In the genomic region with DNA sequence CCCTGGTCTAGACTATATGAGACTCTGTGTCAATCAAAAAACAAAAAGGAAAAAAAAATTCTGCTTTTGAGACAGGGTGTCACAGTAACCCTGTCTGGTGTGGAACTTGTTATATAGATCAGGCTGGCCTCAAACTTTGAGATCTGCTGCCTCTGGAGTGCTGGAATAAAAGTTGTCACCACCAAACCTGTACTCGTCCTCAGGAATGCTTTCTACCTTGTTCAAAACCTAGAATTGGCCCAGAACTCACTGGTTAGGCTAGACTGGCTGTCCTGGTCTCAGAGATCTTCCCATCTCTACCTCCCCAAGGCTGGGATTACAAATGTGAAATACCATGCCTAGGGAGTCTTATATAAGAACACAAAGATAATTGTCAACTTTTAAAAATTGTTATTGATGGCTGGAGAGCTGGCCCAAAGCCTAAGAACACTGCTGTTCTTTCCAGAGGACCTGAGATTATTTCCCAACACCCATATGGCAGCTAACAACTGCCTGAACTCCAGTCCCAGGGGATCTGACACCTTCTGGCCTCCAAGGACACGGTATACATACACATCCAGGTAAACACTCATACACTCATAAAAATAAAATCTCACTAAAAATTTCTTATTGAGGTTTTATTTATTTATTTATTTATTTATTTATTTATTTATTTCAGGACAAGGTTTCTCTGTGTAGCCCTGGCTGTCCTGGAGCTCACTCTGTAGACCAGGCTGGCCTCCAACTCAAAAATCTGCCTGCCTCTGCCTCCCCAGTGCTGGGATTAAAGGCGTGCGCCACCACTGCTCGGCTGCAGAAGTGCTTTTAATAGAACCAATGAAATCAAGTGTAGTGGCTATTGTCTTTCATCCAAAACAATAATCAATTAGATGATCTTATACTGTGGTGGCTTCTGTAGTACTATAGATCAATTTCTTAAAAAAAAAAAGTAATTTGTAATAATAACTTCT, we compare ENCODE assay signal across 9 mouse cellular contexts. TPM values are rescaled to one million over a fixed set of nuclear protein-coding genes. Genes with fewer than 3 reads are reported as not detected.
DNase-seq lines count a peak whose midpoint lies in the region; ATAC-seq lines count a peak whose summit lies in the region.
"Had no signal": no experiment of that assay in that cellular context is flagged by ENCODE, and none has a peak within 500 bp of the region (broad histone marks: within the 10 kb centered on the region; RNA-seq: fewer than 3 reads in every experiment).

No protein-coding gene starts in this region.

- DNase-seq in kidney, postnatal 25 days = no peak
- no peak for DNase-seq in gastrocnemius, adult 8-10 months (ENCODE audit: low spot score in 2 of 2)
- no peak for DNase-seq in left cerebral cortex, adult 9 months (ENCODE audit: low spot score in 2 of 2)
- no peak for DNase-seq in cerebellum, adult 11 months
- DNase-seq: left cerebral cortex, postnatal 4 days had no signal

- WGBS in kidney, embryonic 14.5 days = 95% methylated on average over 5 of the region's 5 CpGs
- 91% methylated on average over 5 of the region's 5 CpGs for WGBS in hindbrain, embryonic 15.5 days
- 91% methylated on average over 5 of the region's 5 CpGs for WGBS in midbrain, embryonic 15.5 days

- H3K9me3 ChIP-seq in kidney, embryonic 14.5 days (ENCODE audit: control insufficient read depth, low read length) = no peaks in the 10 kb centered on the region
- no peaks in the 10 kb centered on the region for H3K9me3 ChIP-seq in hindbrain, embryonic 15.5 days
- no peaks in the 10 kb centered on the region for H3K9me3 ChIP-seq in midbrain, embryonic 15.5 days

- no peak overlapping the region for H3K27ac ChIP-seq in kidney, embryonic 14.5 days (ENCODE audit: low read depth, low read length)
- H3K27ac ChIP-seq in brown adipose tissue, adult 24 weeks (replicated peaks; ENCODE audit: low read depth, low read length) = peak overlapping the region; percentile 64
- H3K27ac ChIP-seq in hindbrain, embryonic 15.5 days (replicated peaks) = peak overlapping the region; percentile 94
- no peak overlapping the region for H3K27ac ChIP-seq in midbrain, embryonic 15.5 days

- no peaks in the 10 kb centered on the region for H3K27me3 ChIP-seq in kidney, embryonic 14.5 days (ENCODE audit: control insufficient read depth, insufficient read depth, low read length)
- H3K27me3 ChIP-seq in hindbrain, embryonic 15.5 days = no peaks in the 10 kb centered on the region
- H3K27me3 ChIP-seq in midbrain, embryonic 15.5 days (replicated peaks) = no peaks in the 10 kb centered on the region

- no peak overlapping the region for H3K4me2 ChIP-seq in kidney, embryonic 14.5 days (replicated peaks; ENCODE audit: low read depth, low read length)
- H3K4me2 ChIP-seq in hindbrain, embryonic 15.5 days = peak overlapping the region; percentile 83
- H3K4me2 ChIP-seq in midbrain, embryonic 15.5 days = no peak overlapping the region

- H3K4me3 ChIP-seq in kidney, embryonic 14.5 days (ENCODE audit: low read length) = peak overlapping the region; percentile 69; the same call in 1 of the 2 replicates
- no peak overlapping the region for H3K4me3 ChIP-seq in brown adipose tissue, adult 24 weeks (ENCODE audit: insufficient read depth, low read depth, low read length)
- H3K4me3 ChIP-seq in hindbrain, embryonic 15.5 days = no peak overlapping the region
- H3K4me3 ChIP-seq in midbrain, embryonic 15.5 days = peak overlapping the region; percentile 62; the same call in 1 of the 2 replicates

- H3K9ac ChIP-seq in kidney, embryonic 14.5 days (ENCODE audit: low read depth, low read length) = no peak overlapping the region
- no peak overlapping the region for H3K9ac ChIP-seq in hindbrain, embryonic 15.5 days
- H3K9ac ChIP-seq in midbrain, embryonic 15.5 days = no peak overlapping the region

- no peak for ATAC-seq in kidney, embryonic 14.5 days (ENCODE audit: low FRiP score, low TSS enrichment)
- ATAC-seq in hindbrain, embryonic 15.5 days (ENCODE audit: low FRiP score, low read depth) = no peak
- ATAC-seq in midbrain, embryonic 15.5 days (replicated peaks) = no peak

- H3K4me1 ChIP-seq in kidney, embryonic 14.5 days (ENCODE audit: control insufficient read depth, insufficient read depth, low read length) = peaks cover 8% of the 10 kb centered on the region; the same call in 1 of the 2 replicates
- no peaks in the 10 kb centered on the region for H3K4me1 ChIP-seq in brown adipose tissue, adult 24 weeks (ENCODE audit: control insufficient read depth, insufficient read depth, insufficient read length, low read length)
- H3K4me1 ChIP-seq in hindbrain, embryonic 15.5 days (replicated peaks) = peaks cover 24% of the 10 kb centered on the region
- H3K4me1 ChIP-seq in midbrain, embryonic 15.5 days = peaks cover 16% of the 10 kb centered on the region

- H3K36me3 ChIP-seq in kidney, embryonic 14.5 days (ENCODE audit: control insufficient read depth, insufficient read depth, low read length) = no peaks in the 10 kb centered on the region
- H3K36me3 ChIP-seq in hindbrain, embryonic 15.5 days = no peaks in the 10 kb centered on the region
- H3K36me3 ChIP-seq in midbrain, embryonic 15.5 days (replicated peaks) = no peaks in the 10 kb centered on the region

RNA-seq across cellular contexts. Expression of a gene that starts 1.0 kb away (rescaled TPM):
- polyA plus RNA-seq in kidney, embryonic 14.5 days (2014; fragmentation: Nextera tagmentation; extraction: Ambion mirVana) = 6.7 and 9.6 TPM in 2 replicates
- polyA plus RNA-seq in brown adipose tissue, adult 24 weeks (2012; ENCODE audit: insufficient read depth, insufficient read length, missing spikeins) = 51.4 and 62.3 TPM in 2 replicates
- 10.2 and 12.2 TPM in 2 replicates for polyA plus RNA-seq in hindbrain, embryonic 15.5 days (2015; fragmentation: Nextera tagmentation; extraction: Ambion mirVana)
- 11.5 and 14.1 TPM in 2 replicates for polyA plus RNA-seq in midbrain, embryonic 15.5 days (2015; fragmentation: Nextera tagmentation; extraction: Ambion mirVana)
- total RNA-seq in gastrocnemius, adult 8-10 months (2022) = 10 to 100 TPM; 15.1 to 22.3 (median 19.5) TPM

RNA-seq across cellular contexts. Expression of a gene that starts 4.4 kb away (rescaled TPM):
- 720 and 912 TPM in 2 replicates for polyA plus RNA-seq in kidney, embryonic 14.5 days (2014; fragmentation: Nextera tagmentation; extraction: Ambion mirVana)
- 558 and 608 TPM in 2 replicates for polyA plus RNA-seq in brown adipose tissue, adult 24 weeks (2012; ENCODE audit: insufficient read depth, insufficient read length, missing spikeins)
- polyA plus RNA-seq in hindbrain, embryonic 15.5 days (2015; fragmentation: Nextera tagmentation; extraction: Ambion mirVana) = 770 and 780 TPM in 2 replicates
- 589 and 658 TPM in 2 replicates for polyA plus RNA-seq in midbrain, embryonic 15.5 days (2015; fragmentation: Nextera tagmentation; extraction: Ambion mirVana)
- 100 to 1,000 TPM; 154 to 257 (median 186) TPM for total RNA-seq in gastrocnemius, adult 8-10 months (2022)

RNA-seq across cellular contexts. Expression of a gene that starts 40.5 kb away (rescaled TPM):
- polyA plus RNA-seq in kidney, embryonic 14.5 days (2014; fragmentation: Nextera tagmentation; extraction: Ambion mirVana) = 83.0 and 101 TPM in 2 replicates
- 1,156 and 2,121 TPM in 2 replicates for polyA plus RNA-seq in brown adipose tissue, adult 24 weeks (2012; ENCODE audit: insufficient read depth, insufficient read length, missing spikeins)
- 63.5 and 67.4 TPM in 2 replicates for polyA plus RNA-seq in hindbrain, embryonic 15.5 days (2015; fragmentation: Nextera tagmentation; extraction: Ambion mirVana)
- 26.5 and 30.0 TPM in 2 replicates for polyA plus RNA-seq in midbrain, embryonic 15.5 days (2015; fragmentation: Nextera tagmentation; extraction: Ambion mirVana)
- 100 to 1,000 TPM in 2 of 4 experiments, 10 to 100 TPM in 2; 56.1 to 401 (median 118) TPM for total RNA-seq in gastrocnemius, adult 8-10 months (2022)

Comparison
In these comparisons a context has a peak if more than half of its experiments do, and no peak if none do; other contexts are left out.
1. H3K27ac ChIP-seq: peak in brown adipose tissue, adult 24 weeks (single experiment) and hindbrain, embryonic 15.5 days (single experiment); none in kidney, embryonic 14.5 days (single experiment) and midbrain, embryonic 15.5 days (single experiment).
2. H3K4me3 ChIP-seq: peak in kidney, embryonic 14.5 days (single experiment) and midbrain, embryonic 15.5 days (single experiment); none in brown adipose tissue, adult 24 weeks (single experiment) and hindbrain, embryonic 15.5 days (single experiment).
3. RNA of a gene that starts 40.5 kb away (polyA plus RNA-seq): 1,156 to 2,121 TPM in brown adipose tissue, adult 24 weeks; 83.0 to 101 TPM in kidney, embryonic 14.5 days, 63.5 to 67.4 TPM in hindbrain, embryonic 15.5 days and 26.5 to 30.0 TPM in midbrain, embryonic 15.5 days; every median in the first group is over 10 times any median in the second.